Comparison of ENCODE assay signal across 11 mouse cellular contexts in genomic region chr5:136563996-136564395, GRCm38 (mm10). TPM values are rescaled to one million over a fixed set of nuclear protein-coding genes. Genes with fewer than 3 reads are reported as not detected.
DNase-seq lines count a peak whose midpoint lies in the region; ATAC-seq and TF ChIP-seq lines count a peak whose summit lies in the region.
"Had no signal": no experiment of that assay in that cellular context is flagged by ENCODE, and none has a peak within 500 bp of the region (broad histone marks: within the 10 kb centered on the region; RNA-seq: fewer than 3 reads in every experiment).

No protein-coding gene starts in this region.

- TF ChIP-seq CTCF in embryonic fibroblast, embryonic 13.5 days (IDR thresholded peaks at IDR 0.05; ENCODE audit: borderline replicate concordance, insufficient read depth, low read length), result no peak
- no peak for TF ChIP-seq CTCF in layer of hippocampus, adult 2 months (conservative IDR thresholded peaks at IDR 0.05)

- 42% methylated on average over 3 of the region's 3 CpGs for WGBS in heart, embryonic 10.5 days
- WGBS in liver, embryonic 13.5 days (ENCODE audit: insufficient replicate concordance), result 51% methylated on average over 3 of the region's 3 CpGs
- WGBS in liver, embryonic 11.5 days, result 55% methylated on average over 3 of the region's 3 CpGs
- WGBS in midbrain, embryonic 12.5 days, result 56% methylated on average over 3 of the region's 3 CpGs

- H3K4me3 ChIP-seq in heart, embryonic 10.5 days, result no peak overlapping the region
- H3K4me3 ChIP-seq in liver, embryonic 13.5 days (replicated peaks), result no peak overlapping the region
- no peak overlapping the region for H3K4me3 ChIP-seq in liver, embryonic 11.5 days (ENCODE audit: low read depth, low read length)
- peak overlapping the region; percentile 25; the same call in 1 of the 2 replicates for H3K4me3 ChIP-seq in embryonic fibroblast, embryonic 13.5 days (ENCODE audit: insufficient read depth, low read length)
- H3K4me3 ChIP-seq in midbrain, embryonic 12.5 days, result no peak overlapping the region
- no peak overlapping the region for H3K4me3 ChIP-seq in layer of hippocampus, adult 2 months

- H3K27ac ChIP-seq in heart, embryonic 10.5 days, result 0 out of 2 replicates have a peak overlapping the region, but pooled peaks have one; percentile 29
- no peak overlapping the region for H3K27ac ChIP-seq in liver, embryonic 13.5 days
- no peak overlapping the region for H3K27ac ChIP-seq in liver, embryonic 11.5 days (ENCODE audit: low read depth, low read length)
- H3K27ac ChIP-seq in embryonic fibroblast, embryonic 13.5 days (ENCODE audit: insufficient read depth, low read length), result no peak overlapping the region
- no peak overlapping the region for H3K27ac ChIP-seq in midbrain, embryonic 12.5 days (replicated peaks)
- H3K27ac ChIP-seq in layer of hippocampus, adult 2 months, result no peak overlapping the region
- H3K27ac ChIP-seq: macrophage had no signal

- no peaks in the 10 kb centered on the region for H3K36me3 ChIP-seq in heart, embryonic 10.5 days
- H3K36me3 ChIP-seq in liver, embryonic 13.5 days, result no peaks in the 10 kb centered on the region
- no peaks in the 10 kb centered on the region for H3K36me3 ChIP-seq in liver, embryonic 11.5 days (ENCODE audit: control insufficient read depth, insufficient read depth, low read length)
- no peaks in the 10 kb centered on the region for H3K36me3 ChIP-seq in midbrain, embryonic 12.5 days

- H3K9ac ChIP-seq in liver, embryonic 13.5 days, result no peak overlapping the region
- no peak overlapping the region for H3K9ac ChIP-seq in liver, embryonic 11.5 days (ENCODE audit: low read depth, low read length)
- H3K9ac ChIP-seq in midbrain, embryonic 12.5 days (replicated peaks), result no peak overlapping the region

- peaks cover 46% of the 10 kb centered on the region for H3K4me1 ChIP-seq in heart, embryonic 10.5 days
- peaks cover 48% of the 10 kb centered on the region for H3K4me1 ChIP-seq in liver, embryonic 13.5 days (replicated peaks)
- peaks cover 6% of the 10 kb centered on the region for H3K4me1 ChIP-seq in liver, embryonic 11.5 days (replicated peaks; ENCODE audit: control insufficient read depth, insufficient read depth, low read length)
- H3K4me1 ChIP-seq in embryonic fibroblast, embryonic 13.5 days (ENCODE audit: control insufficient read depth, insufficient read depth, low read length), result peaks cover 4% of the 10 kb centered on the region
- peaks cover 37% of the 10 kb centered on the region for H3K4me1 ChIP-seq in midbrain, embryonic 12.5 days

- 0 out of 2 replicates have a peak overlapping the region, but pooled peaks have one; percentile 6 for H3K4me2 ChIP-seq in liver, embryonic 13.5 days
- no peak overlapping the region for H3K4me2 ChIP-seq in liver, embryonic 11.5 days
- peak overlapping the region; percentile 97 for H3K4me2 ChIP-seq in midbrain, embryonic 12.5 days (replicated peaks)

- no peaks in the 10 kb centered on the region for H3K9me3 ChIP-seq in heart, embryonic 10.5 days
- no peaks in the 10 kb centered on the region for H3K9me3 ChIP-seq in liver, embryonic 13.5 days (replicated peaks)
- no peaks in the 10 kb centered on the region for H3K9me3 ChIP-seq in liver, embryonic 11.5 days (ENCODE audit: control insufficient read depth, low read length)
- H3K9me3 ChIP-seq in midbrain, embryonic 12.5 days, result no peaks in the 10 kb centered on the region

- no peak for TF ChIP-seq POLR2A in embryonic fibroblast, embryonic 13.5 days (IDR thresholded peaks at IDR 0.05; ENCODE audit: low read depth, low read length)

- ATAC-seq in liver, embryonic 13.5 days (ENCODE audit: low read depth), result no peak
- no peak for ATAC-seq in liver, embryonic 11.5 days (replicated peaks; ENCODE audit: low FRiP score)
- no peak for ATAC-seq in midbrain, embryonic 12.5 days (ENCODE audit: low FRiP score, low read depth)

- DNase-seq in heart, embryonic 10.5 days (ENCODE audit: low spot score), result no peak
- no peak for DNase-seq in heart, adult 9 months (ENCODE audit: low spot score in 2 of 2)
- no peak for DNase-seq in liver, embryonic 13.5 days
- DNase-seq in liver, embryonic 11.5 days (ENCODE audit: low spot score), result no peak
- DNase-seq in layer of hippocampus, adult 2 months (ENCODE audit: low spot score in 2 of 2), result no peak
- DNase-seq in urinary bladder, adult 18-20 months (ENCODE audit: low spot score in 2 of 2), result no peak
- DNase-seq: B cell, adult 2 months; heart, postnatal 10 days had no signal

- H3K27me3 ChIP-seq in heart, embryonic 10.5 days (ENCODE audit: insufficient read depth, poor library complexity, severe bottlenecking), result no peaks in the 10 kb centered on the region
- H3K27me3 ChIP-seq in liver, embryonic 13.5 days, result peaks cover 17% of the 10 kb centered on the region
- 0 out of 2 replicates have a peak, but pooled peaks cover 2% of the 10 kb centered on the region for H3K27me3 ChIP-seq in liver, embryonic 11.5 days (replicated peaks; ENCODE audit: control insufficient read depth, insufficient read depth, low read length)
- peaks cover 13% of the 10 kb centered on the region; the same call in 1 of the 2 replicates for H3K27me3 ChIP-seq in midbrain, embryonic 12.5 days

RNA-seq across cellular contexts. Expression of gene Cux1, which starts 3.3 kb away (rescaled TPM):
- 60.8 and 65.8 TPM in 2 replicates for polyA plus RNA-seq in heart, embryonic 10.5 days (2016; fragmentation: Nextera tagmentation; extraction: Ambion mirVana)
- polyA plus RNA-seq in liver, embryonic 13.5 days (2015; fragmentation: Nextera tagmentation; extraction: Ambion mirVana), result 16.6 and 20.5 TPM in 2 replicates
- polyA plus RNA-seq in liver, embryonic 11.5 days (2014; fragmentation: Nextera tagmentation; extraction: Ambion mirVana), result 45.8 and 50.0 TPM in 2 replicates
- polyA plus RNA-seq in embryonic fibroblast, embryonic 13.5 days (2011; ENCODE audit: insufficient read length, low read depth, missing spikeins), result 48.4 and 80.9 TPM in 2 replicates
- 150 and 159 TPM in 2 replicates for polyA plus RNA-seq in midbrain, embryonic 12.5 days (2016; fragmentation: Nextera tagmentation; extraction: Ambion mirVana)
- total RNA-seq in layer of hippocampus, adult 2 months (2021), result 10 to 100 TPM; 34.5 to 36.4 TPM
